Mouse (Mus musculus) megakaryocyte, adult 5-6 weeks (primary cell): Measurements from ENCODE around the gene Clk2. TPM values are rescaled to one million over a fixed set of nuclear protein-coding genes. Genes with fewer than 3 reads are reported as not detected.

Experiments
- ATAC-seq: 2 replicates; pipeline ENCODE4 v1.8.0; 2016; ENCODE audit warnings: mild to moderate bottlenecking, inconsistent platforms; ENCODE audit not compliant: poor library complexity, severe bottlenecking
- total RNA-seq, 2 experiments: library from RNA; stranded (forward) in 1 of 2; stranded (reverse) in 1 of 2; fragments of 153-499, 151-499 nt in 1 of 2; fragments of 221-1000, 200-1000 nt in 1 of 2; gene quantifications; 2 replicates each; pipeline versions ENCODE4 v1.2.3 to v1.2.4; 2015 to 2017

Clk2 gene
- total RNA-seq, 2 experiments from 2014 or later: 38.1 to 48.5 TPM

GRCm38 (mm10) chr3:89187690-89188477 lies 23.3 kb downstream of the Clk2 start:
- peak; percentile 28; the same call in 1 of the 2 replicates for ATAC-seq

- 0 out of 2 replicates have a peak, but pooled peaks have one; percentile 14 for ATAC-seq
These were observed 23.9 kb downstream of the Clk2 start for GRCm38 (mm10) chr3:89188478-89188875.

DNA sequence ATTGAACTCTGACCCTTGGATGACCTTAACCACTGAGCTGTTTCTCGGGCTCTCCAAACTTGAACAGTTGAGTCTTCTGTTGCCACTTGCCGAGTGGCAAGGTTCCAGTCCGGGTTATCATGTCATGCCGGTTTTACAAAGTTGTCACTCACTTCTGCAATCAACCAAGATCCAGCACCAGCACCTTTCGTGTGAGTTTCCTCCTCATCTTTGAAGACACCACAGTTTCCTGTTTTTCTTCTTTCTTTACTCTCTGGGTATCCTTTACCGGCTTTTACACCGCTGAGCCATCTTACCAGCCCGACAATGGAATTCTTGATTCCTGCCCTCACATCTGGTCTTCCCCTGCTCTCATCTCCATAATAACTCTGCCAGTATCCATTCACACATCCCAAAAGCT lies 25.8 kb downstream of the Clk2 start:
- peak; percentile 55; the same call in 1 of the 2 replicates for ATAC-seq

- no peak for ATAC-seq
These were observed 28.8 kb downstream of the Clk2 start for GRCm38 (mm10) chr3:89193351-89193750.

- ATAC-seq: no peak
These were observed 29.3 kb downstream of the Clk2 start for GRCm38 (mm10) chr3:89193853-89194252.

GRCm38 (mm10) chr3:89195979-89196877 lies 31.6 kb downstream of the Clk2 start:
- ATAC-seq: peak; percentile 99

GRCm38 (mm10) chr3:89199839-89200238 lies 35.2 kb downstream of the Clk2 start:
- ATAC-seq: no peak

DNA sequence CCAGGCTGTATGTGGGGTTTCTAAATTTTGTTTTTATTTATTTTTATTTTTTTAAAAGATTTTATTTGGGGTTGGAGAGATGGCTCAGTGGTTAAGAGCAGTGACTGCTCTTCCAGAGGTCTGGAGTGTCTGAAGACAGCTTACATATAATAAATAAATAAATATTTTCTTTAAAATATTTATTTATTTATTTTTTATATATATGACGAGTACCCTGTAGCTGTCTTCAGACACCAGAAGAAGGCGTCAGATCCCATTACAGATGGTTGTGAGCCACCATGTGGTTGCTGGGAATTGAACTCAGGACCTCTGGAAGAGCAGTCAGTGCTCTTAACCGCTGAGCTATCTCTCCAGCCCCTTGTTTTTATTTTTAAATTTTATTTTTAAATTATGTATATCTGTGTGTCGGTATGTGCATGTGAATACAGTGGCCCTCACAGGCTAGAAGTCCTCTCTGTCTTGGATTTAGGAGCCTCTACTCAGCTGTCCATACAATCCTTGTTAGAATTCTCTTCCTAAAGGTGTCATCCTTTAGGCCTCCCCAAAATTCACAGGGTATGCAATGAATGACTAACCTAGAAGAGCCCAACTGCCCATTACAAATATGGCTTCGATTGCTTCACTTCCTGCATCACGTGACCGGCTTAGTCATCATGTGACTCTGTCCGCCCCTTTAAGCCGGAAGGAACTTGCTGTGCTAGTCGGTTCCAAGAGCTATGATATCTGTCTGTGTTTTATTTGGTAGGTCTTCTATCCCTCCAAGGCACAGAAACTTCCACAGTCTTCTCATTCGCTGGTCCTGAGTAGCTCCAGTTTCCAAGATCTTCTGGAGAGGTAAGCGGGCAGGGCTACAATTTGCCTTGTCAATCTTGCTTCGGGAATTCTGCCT lies 37.9 kb downstream of the Clk2 start, which contains the start of gene Gba:
Gene Gba, plus strand, starts transcription at position 676 of the 889 bp plus-strand sequence.
- ATAC-seq: peak; percentile 94

- ATAC-seq: no peak; the same call in 1 of the 2 replicates
These were observed 38.5 kb downstream of the Clk2 start for GRCm38 (mm10) chr3:89203142-89203514.

DNA sequence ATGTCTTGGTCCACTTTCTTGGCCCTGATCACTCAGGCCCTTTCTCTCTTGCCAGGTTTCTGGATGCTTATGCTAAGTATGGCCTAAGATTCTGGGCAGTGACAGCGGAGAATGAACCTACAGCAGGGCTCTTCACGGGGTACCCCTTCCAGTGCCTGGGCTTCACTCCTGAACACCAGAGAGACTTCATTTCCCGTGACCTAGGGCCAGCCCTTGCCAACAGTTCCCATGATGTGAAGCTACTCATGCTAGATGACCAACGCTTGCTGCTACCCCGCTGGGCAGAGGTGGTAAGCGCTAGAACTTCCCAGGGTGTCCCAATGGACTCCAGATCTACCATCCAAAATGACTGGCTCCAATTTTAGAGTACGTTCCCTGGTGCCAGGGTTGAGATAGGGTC lies 41.5 kb downstream of the Clk2 start:
- ATAC-seq: no peak

- ATAC-seq: no peak
These were observed 42.1 kb downstream of the Clk2 start for GRCm38 (mm10) chr3:89206695-89207094.

DNA sequence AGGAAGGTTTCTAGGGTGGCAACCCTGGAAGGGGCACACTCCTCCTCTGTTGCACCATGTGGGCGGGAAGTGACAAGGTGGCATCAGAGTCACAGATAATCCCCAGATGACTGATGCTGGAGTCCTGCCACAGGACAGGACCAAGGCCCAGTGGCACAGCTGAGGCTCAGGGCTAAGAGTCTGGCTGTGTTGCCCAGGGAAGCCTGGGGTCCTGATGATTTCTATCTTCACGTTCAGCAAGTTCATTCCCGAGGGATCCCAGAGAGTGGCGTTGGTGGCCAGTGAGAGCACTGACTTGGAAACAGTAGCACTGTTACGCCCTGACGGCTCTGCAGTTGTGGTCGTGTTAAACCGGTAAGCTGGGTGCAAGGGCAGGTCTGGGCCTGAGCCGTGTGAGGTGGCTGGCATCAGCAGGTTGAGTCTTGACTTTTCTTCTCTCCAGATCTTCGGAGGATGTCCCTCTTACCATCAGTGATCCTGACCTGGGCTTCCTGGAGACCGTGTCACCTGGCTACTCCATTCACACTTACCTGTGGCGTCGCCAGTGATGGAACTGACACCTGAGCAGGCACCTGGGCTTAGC lies 43.6 kb downstream of the Clk2 start:
- no peak for ATAC-seq

GRCm38 (mm10) chr3:89208736-89209135 lies 44.1 kb downstream of the Clk2 start:
- no peak for ATAC-seq

GRCm38 (mm10) chr3:89209731-89210130 lies 45.1 kb downstream of the Clk2 start:
- ATAC-seq: no peak

DNA sequence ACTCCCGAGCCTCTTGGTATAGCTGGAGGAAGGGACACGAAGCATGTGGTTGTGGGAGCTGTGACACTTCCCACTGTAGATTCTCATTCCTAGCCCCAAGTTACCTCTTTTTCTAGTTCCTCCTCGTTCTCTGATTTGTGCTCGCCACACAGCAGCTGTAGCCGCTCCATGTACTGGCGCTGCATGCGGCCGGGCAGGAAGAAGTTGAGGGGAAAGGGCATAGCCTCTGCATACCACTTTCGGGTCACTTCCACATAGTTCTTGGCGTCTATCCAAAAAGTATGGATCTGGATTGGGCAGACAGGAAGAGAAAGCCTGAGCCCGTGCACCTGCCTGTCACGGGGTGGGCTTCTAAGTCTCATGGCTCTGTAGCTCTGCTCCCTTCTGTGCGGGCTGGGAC lies 45.6 kb downstream of the Clk2 start:
- ATAC-seq: no peak

DNA sequence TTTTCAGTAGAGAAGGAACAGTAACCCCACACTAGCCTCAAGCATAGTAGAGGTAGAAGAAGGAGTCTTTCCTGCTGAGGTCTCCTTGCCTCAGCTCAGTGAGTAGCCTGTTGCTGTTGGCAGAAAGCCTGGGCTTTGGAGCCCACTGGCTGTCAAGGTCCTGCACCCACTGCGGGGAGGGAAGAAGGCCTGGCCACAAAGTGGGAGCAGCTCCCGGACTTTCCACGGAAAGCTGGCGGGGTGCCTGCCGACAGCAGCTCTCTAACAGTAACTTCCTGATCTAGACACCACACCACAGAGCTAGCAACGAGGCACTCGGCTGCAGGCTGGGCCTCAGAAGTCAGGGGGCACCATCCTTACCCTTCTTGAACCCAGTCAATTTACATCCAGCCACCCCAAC lies 46.1 kb downstream of the Clk2 start:
- no peak for ATAC-seq

GRCm38 (mm10) chr3:89213803-89214530 lies 49.4 kb downstream of the Clk2 start:
- peak; percentile 90 for ATAC-seq

- ATAC-seq: no peak
These were observed 50.3 kb downstream of the Clk2 start, which contains the start of gene Thbs3 for GRCm38 (mm10) chr3:89214681-89215411. Gene Thbs3, plus strand, starts transcription at chr3:89215180.

DNA sequence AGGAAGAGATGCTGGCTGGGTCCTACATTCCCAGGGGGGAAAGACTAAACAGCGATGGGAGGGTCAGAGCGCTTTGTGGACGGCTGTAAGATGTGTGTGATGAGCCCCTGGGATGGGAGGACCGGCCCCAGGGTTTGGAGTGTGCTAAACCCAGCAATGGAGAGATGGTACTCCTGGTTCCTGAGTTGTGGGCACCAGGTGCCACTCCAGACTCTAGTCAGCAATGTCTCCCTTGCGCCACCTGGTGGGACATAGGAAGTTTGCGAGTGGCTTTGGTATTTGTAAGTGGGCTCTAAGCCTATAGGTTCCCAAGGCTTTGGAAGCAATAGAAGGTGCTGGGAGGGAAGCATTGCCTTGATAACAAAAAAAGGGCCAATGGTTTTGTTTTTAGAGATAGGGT lies 51.3 kb downstream of the Clk2 start:
- peak; percentile 77 for ATAC-seq
